Mouse (Mus musculus) left cerebral cortex, postnatal 36 days (tissue): ENCODE measurements around the gene Snx8. TPM values are rescaled to one million over a fixed set of nuclear protein-coding genes. Genes with fewer than 3 reads are reported as not detected.

Experiments
- DNase-seq, 2 experiments: peaks; one replicate each; pipeline ENCODE4 v3.0.0; 2021 to 2022; ENCODE audit warnings: low spot score in 2 of 2, mixed read lengths in 1 of 2
- intact Hi-C: fragments of 180-260 bp; cut with DNase I; formaldehyde crosslinking; loops from one replicate; pipeline ENCODE4 v1.15.1; 2025
- total RNA-seq, 2 experiments: library from RNA; stranded (reverse); gene quantifications; 2 replicates each; pipeline ENCODE4 v1.2.3; 2021

Snx8 gene
- total RNA-seq, 2 experiments from 2014 or later, result 12.1 to 15.1 TPM

DNA sequence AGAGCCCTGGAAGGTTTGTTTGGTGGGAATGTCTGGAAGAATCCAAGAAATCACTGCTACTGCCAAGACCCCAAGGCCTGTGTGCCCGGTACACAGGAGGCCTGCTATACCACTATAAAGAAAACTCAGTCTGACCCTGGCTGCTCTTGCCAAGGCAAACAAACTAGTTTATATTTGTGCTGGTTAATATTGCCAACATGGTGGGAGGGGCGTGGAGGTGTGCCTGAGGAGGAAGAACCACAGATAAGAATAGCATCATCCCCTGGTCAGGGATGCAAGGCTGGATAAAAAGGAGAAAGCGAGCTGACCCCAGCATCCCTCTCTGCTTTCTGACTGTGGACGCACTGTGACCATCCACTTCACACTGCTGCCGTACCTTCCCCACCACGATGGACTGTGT is 36.7 kb downstream of the Snx8 start:
- intact Hi-C loops, result no loop called here
- no peak for DNase-seq

DNA sequence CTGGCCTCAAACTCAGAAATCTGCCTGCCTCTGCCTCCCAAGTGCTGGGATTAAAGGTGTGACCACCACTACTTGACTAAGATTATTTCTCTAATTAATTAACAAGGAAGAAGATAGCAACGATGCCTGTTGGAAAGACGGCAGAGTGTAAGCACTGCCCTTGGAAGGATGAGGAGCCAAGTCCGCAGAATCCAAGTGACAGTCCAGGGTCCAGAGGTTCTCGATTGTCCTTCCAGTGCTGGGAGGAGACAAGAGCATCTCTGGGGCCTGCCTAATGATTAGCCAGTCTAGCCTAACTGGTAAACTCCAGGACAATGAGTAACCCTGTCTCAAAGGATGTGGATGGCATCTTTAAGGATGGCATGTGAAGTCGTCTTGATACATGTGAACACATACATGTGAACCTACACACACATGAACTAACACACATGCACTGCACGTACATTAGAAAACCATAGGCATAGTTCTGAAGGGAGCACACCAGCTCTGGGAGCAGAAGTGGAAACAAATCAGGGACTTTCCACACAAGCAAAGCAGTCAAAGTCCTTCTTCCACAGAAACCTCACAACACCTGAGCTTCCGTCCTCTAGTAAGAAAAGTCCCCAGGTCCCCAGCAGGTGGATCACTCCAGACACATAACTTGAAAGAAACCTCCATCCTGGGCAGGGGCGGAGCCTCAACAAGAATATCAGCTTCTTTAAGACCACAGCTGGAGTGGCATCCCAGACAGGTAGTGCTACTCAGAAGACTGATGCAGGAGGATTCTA is 38.1 kb downstream of the Snx8 start:
- intact Hi-C loops, result no loop called here

DNA sequence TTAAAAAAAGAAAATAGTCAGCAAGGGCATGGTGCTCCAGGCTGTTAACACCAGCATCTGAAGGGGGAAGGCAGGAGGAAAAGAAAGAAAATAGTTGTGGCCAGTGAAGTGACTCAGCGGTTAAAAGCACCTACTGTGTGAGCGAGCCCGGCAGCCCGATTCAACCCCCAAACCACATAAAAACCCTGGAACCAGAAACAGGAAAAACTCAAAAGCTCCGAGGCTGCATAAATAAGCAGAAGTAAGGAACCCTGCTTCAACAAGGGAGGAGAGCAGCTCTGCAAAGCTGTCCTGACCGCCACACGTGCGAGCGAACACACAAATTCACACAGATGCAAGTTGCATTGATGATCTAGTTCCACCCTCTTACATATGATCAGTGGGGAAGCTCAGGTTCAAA is 39.2 kb downstream of the Snx8 start:
- intact Hi-C loops, result loop anchor here (10.0 kb wide), 1 partner anchor 255 kb away; the partner anchor contains the start of gene Lfng
- DNase-seq, result no peak

More for the DNA sequence above, 38.1 kb downstream of the Snx8 start:
- no peak for DNase-seq

DNA sequence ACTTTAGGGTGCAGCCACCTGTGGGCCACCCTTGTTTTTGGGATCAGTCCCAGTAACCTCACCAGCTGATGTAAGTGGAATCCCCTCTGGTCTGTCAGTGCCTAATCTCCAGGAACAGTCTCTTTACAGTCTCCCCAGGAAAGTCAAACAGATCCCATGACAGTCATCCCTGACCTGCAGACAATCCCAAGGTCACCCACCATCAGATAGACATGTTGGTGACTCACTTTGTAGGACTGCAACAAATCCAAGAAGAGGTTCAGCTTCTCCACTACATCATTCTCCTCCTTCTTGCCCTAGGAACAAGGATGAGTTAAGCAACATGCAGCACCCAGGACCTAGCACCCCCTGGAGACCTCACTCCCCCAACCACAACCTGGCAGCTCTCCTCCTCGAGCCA is 43.0 kb downstream of the Snx8 start:
- intact Hi-C loops, result loop anchor here (10.0 kb wide), 1 partner anchor 259 kb away; the partner anchor contains the start of gene Lfng
- no peak for DNase-seq

DNA sequence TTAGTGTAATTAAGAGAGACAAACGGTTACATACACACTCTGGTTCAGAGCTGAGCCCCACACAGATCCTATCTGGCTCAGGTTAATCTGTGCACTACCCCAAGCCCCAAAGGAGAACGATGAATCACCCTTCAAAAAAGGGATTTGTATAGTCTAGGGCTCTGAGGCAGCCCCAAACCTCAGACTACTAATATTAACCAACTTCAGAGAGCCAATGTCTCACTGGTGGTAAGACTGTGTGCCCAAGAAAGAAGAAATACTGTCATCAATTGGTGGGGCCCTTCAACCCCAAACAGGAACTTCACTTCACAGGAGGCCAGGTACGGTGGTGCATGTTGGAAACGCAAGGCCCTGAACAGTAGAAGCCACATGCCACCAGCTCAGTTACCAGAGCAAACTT is 43.8 kb downstream of the Snx8 start:
- no peak for DNase-seq
- intact Hi-C loops, result loop anchor here (10.0 kb wide), 1 partner anchor 260 kb away; the partner anchor contains the start of gene Lfng

DNA sequence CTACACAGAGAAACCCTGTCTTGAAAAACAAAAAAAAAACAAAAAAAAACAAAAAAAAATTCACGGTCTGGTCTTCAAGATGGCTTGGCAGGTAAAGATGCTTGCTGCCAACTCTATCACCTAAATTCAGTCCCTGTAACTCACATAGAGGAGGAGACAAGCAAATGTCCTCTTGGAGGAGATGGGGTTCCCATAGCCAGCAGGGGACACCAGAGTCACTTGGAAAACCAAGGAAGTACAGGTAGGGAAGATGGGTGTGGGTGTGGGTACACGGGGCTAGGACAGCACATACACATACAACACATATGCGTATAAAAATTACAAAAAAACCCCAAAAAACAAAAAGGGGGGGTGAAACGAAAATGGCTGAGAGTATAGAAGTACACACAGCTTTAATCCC is 46.2 kb downstream of the Snx8 start:
- intact Hi-C loops, result loop anchor here (10.0 kb wide), 1 partner anchor 262 kb away; the partner anchor contains the start of gene Lfng

DNA sequence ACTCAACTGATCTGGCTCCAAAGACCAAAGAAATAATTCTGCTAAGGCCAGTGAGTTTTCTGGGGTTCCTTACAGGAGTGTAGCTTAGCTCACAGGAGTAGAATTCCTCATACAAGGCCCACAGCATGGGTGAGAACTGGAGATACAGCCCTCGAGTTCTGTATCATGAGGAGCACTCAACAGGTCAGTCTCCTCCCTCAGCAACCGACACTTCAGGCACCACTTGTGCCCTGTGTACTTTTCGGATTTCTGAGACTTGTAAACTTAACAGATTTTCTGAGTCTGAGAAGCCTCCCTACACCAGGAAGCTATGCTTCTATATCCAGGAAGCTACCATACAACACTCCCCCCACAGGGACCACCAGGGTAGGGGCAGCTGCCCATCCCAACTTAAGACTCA is 49.2 kb downstream of the Snx8 start:
- intact Hi-C loops, result loop anchor here (5.0 to 10.0 kb wide), 2 partner anchors 72 to 265 kb away; partner anchors contain the start of gene Lfng

More for the DNA sequence above, 46.2 kb downstream of the Snx8 start:
- DNase-seq, result no peak

DNA sequence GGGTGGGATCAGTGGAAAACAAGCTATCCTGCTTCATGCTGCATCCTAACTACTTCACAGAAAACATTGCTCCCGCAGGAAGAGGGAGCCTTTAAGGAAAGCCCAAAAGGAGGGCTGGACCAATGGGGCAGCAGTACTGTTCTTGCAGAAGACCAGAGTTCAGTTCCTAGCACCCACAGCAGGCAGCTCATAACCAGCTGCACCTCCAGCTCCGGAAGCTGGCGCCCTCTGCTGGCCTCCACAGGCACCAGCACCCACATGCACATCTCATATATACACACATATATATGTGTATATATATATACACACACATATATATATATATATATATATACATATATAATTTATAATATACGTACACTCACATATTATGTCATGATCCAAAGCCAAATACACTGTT is 50.3 kb downstream of the Snx8 start:
- intact Hi-C loops, result loop anchor here (5.0 kb wide), 1 partner anchor 74 kb away; no protein-coding TSS in a partner anchor
- DNase-seq, result no peak

More for the DNA sequence above, 49.2 kb downstream of the Snx8 start:
- no peak for DNase-seq

DNA sequence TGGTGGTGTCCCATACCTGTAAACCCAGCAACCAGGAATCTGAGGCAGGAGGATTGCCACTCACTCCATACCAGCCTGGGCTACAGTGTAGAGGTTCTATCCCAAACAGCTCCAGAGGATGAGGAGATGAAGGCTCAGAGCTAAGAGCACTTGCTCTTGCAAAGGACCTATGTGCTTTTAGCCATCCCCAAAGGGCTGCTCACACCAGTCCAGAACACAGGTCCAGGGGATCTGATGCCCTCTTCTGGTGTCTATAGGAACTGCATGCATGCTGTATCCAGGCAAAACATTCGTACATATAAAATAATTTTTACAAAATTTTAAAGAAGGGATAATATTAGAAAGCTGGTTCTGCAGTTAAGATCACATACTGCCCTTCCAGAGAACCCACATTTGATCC is 52.4 kb downstream of the Snx8 start:
- peak in 1 of 2 experiments; percentile 15 for DNase-seq
- intact Hi-C loops, result loop anchor here (5.0 kb wide), 1 partner anchor 76 kb away; no protein-coding TSS in a partner anchor

DNA sequence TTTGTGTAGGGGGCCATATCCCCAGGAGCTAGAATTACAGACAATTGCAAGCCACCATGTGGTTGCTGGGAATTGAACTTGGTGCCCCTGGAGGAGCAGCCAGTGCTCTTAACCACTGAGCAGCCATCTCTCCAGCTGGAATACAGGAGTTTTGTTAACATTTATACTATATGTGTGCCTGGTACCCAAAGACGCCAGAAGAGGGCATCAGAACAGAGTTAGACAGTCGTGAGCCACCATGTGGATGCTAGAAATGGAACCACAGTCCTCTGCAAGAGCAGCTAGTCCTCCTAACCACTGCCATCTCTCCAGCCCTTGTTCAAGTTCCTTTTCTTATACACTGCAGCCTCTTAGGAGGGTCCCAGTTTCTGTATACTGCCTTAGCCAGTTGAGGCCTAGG is 55.4 kb downstream of the Snx8 start:
- intact Hi-C loops, result loop anchor here (5.0 kb wide), 1 partner anchor 496 kb away; no protein-coding TSS in a partner anchor
- no peak for DNase-seq

DNA sequence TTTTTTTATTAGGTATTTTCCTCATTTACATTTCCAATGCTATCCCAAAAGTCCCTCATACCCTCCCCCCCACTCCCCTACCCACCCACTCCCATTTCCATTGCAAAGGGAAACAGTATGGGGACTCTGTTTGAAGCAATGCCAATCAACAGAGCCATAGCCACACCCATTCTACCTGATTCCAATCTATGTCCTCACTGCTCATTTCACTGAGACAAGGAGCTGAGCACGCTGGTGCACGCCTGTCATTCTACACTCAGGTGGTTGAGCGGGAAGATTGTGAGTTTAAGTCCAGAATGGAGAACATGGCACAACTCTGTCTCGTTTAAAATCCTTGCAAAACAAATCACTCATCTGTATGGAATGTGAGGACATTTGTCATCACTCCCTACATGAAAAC is 56.5 kb downstream of the Snx8 start:
- no peak for DNase-seq
- intact Hi-C loops, result loop anchor here (5.0 kb wide), 1 partner anchor 495 kb away; no protein-coding TSS in a partner anchor

DNA sequence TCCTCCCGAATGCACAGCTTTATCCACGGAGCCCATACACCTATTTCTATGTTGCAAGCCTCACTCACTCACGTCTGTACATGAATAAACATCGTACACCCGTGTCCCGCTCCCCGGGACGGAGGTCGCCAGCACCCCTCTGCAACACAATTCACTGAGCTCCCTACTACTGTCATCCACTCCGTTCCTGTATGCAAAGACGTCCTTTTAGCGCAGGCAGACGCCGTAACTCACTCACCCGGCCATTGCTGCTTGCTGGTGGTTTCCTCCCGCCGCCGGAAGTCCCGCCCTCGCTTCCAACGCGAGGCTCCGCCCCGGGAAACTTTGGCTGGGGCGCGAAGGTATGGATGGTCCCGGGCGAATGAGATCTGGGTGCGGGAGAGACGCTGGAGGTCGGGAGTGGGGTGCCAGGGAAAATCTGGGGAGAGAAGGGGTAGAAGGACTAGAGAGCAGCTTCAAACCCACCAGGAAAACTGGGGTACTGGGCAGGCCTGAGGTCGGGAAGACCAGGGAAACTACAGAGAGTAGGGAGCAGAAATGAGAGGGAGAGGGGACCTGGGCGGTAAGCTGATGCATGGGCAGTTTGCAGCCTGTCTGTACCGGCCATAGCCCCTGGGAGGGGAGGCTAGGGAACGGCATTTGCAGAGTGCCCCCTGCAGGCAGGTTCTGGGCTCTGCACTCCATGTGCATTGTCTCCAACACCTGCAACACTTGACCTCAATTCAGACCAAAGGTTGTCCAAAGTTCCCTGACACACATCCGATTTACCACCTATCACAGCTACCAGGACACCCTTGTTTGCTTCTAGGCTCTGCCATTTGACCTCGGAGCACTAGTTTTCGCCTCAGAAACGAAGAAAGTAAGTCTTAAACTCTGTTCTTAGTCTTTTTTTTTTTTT is 57.2 kb downstream of the Snx8 start, which contains the start of gene Mrm2:
Gene Mrm2, minus strand, starts transcription at position 284 of the 898 bp plus-strand sequence.
- peak; percentile 73 to 80 for DNase-seq
- intact Hi-C loops, result loop anchor here (5.0 kb wide), 1 partner anchor 495 kb away; no protein-coding TSS in a partner anchor

DNA sequence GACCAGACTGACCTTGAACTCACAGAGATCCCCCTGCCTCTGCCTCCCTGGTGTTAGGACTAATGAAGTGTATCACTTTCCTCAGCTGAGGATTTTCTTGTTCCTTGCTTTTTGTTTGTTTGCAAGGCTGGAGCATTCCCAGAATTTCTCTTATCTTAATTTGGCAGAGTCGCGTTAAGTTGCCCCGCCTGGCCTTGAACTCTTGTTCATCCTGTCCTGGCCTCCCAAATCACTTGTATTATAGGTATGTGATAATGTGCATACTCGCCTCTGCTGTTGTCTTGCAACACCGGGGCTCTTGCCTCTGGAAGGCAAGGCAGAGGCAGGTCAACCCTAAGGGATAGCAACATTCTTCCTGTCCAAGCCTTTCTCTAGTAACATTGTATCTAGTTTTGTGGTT is 65.0 kb downstream of the Snx8 start:
- DNase-seq, result no peak
- intact Hi-C loops, result loop anchor here (5.0 kb wide), 1 partner anchor 93 kb away; the partner anchor contains the start of gene Eif3b

DNA sequence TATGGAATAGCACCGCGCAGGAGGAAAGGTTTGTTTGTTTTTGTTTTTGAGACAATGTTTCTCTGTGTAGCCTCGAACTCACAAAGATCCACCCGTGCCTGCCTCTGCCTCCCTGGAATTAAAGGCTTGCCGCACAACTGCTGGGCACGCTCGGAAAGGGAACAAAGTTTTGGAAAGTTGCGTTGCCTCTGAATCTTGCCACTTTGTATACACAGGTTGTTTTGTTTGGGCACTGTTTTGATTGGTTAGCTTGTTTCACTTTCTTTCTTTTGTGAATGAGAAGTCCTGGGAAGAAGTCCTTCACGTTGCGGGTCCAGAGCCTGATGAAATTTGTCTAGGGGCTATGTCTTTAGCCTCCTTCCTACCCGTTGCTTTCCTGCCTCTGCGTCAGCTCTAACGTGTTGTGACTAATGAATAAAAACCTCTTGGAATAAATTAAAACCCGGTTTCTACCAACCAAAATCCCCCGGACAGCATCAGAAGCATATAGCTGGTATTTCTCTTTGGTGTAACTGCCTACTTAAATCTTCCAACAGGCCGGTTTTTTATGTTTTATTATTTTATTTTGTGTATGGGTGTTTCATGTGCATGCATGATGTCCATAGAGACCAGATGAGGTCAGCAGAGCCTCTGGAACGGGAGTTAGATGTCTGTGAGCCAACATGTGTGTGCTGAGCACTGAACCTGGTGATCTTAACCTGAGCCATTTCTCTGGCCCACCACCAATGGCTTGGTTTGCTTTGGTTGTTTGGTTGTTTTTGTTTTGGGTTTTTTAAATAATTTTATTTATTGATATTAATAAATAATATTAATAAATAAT is 67.1 kb downstream of the Snx8 start:
- intact Hi-C loops, result loop anchor here (5.0 kb wide), 1 partner anchor 95 kb away; the partner anchor contains the start of gene Eif3b
- DNase-seq, result no peak

DNA sequence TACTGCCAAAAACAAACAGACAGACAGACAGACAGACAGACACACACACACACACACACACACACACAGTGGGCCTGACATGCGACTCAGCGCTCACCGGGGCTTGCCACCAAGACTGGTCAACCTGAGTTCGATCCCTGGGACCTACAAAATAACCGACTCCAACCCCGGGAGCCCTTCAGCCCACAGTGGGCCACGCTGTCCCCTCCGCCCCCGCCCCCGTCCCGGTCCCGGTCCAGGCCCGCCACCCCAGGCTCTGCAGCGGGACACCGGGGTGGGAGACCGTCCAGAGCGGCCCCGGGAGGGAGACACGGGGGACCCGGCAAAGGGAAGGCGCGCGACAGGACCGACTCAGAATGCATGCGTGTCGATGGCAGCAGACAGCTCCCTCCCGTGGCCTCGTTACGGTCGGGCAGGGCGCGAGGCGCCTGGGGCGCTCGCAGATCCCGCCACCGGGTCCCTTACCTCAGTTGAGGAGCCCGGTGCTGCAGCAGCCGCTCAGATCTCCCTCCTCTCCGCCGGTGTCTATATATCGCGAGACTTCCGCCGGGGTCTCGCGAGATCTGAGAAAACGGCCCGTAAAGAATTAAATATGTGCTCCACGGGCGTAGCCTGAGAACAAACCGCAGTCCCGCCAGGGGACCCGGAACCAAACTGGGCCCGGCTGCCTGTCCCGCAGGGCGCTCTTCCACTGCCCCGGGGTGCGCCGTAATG is 67.9 kb downstream of the Snx8 start, which contains the start of the genes Mad1l1 and Nudt1:
Gene Mad1l1, minus strand, starts transcription at position 511 of the 714 bp plus-strand sequence.
Gene Nudt1, plus strand, starts transcription at position 615 of the 714 bp plus-strand sequence.
- peak; percentile 89 to 91 for DNase-seq
- intact Hi-C loops, result loop anchor here (5.0 kb wide), 1 partner anchor 96 kb away; the partner anchor contains the start of gene Eif3b

DNA sequence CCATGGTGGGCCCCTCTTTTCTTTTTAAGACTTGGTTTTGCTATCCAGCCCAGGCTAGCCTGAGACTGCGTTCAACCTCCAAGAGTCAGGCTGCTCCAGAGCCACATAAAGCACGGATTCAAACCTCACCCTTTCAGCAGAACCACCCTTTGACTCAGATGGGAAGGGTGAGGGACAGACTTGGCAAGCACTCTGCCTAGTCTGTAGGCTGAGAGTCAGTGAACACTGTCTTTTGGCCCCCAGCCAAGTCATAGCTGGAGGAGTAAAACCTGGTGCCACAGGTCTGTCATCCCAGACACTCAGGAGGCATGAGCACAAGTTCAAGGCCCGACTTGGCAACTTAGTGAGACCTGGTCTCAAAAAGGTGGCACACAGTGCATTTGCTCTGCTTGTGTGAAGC is 72.3 kb downstream of the Snx8 start:
- intact Hi-C loops, result no loop called here
- no peak for DNase-seq

DNA sequence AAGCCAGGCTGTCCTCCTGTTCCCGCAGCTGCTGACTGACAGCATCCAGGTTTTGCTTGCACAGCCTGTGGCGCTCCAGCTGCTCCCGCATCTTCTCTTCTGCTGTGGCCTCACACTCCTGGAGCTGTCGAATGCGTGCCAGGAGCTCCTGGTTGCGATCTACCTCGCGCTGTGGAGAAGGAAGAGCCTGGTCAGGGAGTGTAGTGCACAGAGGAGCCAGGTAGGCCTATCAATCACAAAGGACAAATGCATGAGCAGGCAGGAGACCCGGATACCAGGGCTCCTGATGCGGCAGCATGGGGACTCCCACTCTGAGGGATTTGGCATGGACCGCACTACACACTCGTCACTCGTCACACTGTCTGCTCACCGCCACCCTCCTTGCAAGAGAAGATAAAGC is 81.5 kb downstream of the Snx8 start:
- intact Hi-C loops, result no loop called here
- DNase-seq, result no peak

DNA sequence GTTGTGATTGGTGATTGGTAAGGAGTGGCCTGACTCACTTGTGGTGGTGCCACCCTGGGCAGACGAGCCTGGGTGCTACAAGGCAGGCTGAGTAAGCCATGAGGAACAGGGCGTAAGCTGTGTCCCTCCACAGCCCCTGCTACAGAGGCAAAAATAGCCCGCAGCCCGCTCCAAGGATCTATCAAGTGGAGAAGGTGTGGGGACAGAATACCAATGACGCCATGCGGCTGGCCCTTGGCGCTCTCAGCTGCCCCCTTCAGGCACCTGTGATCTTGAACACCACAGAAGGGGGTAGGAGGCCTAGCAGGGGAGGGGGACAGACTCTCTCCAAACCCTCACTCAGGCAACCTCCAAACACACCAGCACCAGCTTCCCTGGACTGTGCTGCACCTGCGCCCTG is 83.0 kb downstream of the Snx8 start:
- no peak for DNase-seq
- intact Hi-C loops, result no loop called here
